Comparison of ENCODE assay signal across 9 mouse cellular contexts in genomic region chr16:52879463-52880114, GRCm38 (mm10).
DNase-seq lines count a peak whose midpoint lies in the region; ATAC-seq lines count a peak whose summit lies in the region.
"Had no signal": no experiment of that assay in that cellular context is flagged by ENCODE, and none has a peak within 500 bp of the region (broad histone marks: within the 10 kb centered on the region; RNA-seq: fewer than 3 reads in every experiment).

No protein-coding gene starts in this region.

- intact Hi-C loops in heart, postnatal 36 days (cut with DNase I), result no loop called here

- peak; percentile 85 for ATAC-seq in frontal cortex, adult (ENCODE audit: low TSS enrichment)
- ATAC-seq in activated CD4-positive, CD25-positive, alpha-beta regulatory T cell, adult 4 months, result peak; percentile 49
- no peak for ATAC-seq in erythroblast, adult 5-6 weeks (replicated peaks; ENCODE audit: low FRiP score, poor library complexity, severe bottlenecking)

- DNase-seq in frontal cortex, postnatal 14 days (ENCODE audit: low spot score in 2 of 2), result no peak
- peak; percentile 4 for DNase-seq in lung, postnatal 10 days
- DNase-seq in lung, postnatal 25 days (ENCODE audit: low spot score), result no peak
- peak; percentile 42 for DNase-seq in layer of hippocampus, adult 9-10 months (ENCODE audit: low spot score)
- no peak for DNase-seq in heart, postnatal 36 days
- DNase-seq: kidney, postnatal 10 days had no signal

Comparison
In these comparisons a context has a peak if more than half of its experiments do, and no peak if none do; other contexts are left out.
1. DNase-seq: peak in lung, postnatal 10 days (single experiment) and layer of hippocampus, adult 9-10 months (single experiment); none in frontal cortex, postnatal 14 days (0 of 2), lung, postnatal 25 days (single experiment) and heart, postnatal 36 days (0 of 2).